Mouse (Mus musculus): ENCODE results near the gene Adgrf3. TPM values are rescaled to one million over a fixed set of nuclear protein-coding genes. Genes with fewer than 3 reads are reported as not detected.

Gene Adgrf3
- polyA plus RNA-seq, 2 experiments: 0.14 TPM; not detected in 1

DNA sequence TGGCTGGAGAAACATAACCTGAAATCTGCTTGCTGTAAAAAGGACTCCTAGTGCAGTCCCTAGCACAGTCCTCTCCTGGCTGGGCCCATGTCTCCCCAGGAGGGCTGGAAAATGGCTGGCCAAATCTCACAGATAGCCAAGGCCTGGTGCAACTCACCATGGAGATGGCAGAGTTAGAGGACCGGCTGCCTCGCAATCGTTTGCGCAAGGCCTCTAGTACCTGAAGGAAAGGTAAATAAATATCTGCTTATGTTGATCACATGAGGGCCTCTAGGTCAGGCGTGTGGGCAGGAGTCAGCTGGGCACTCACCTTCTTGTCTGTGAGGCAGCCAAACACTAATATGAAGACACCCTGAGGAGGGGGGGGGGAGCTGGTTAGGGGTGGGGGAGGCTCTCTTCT, 10.2 kb downstream of the Adgrf3 start:
- no peaks in the 10 kb centered on the region for H3K9me3 ChIP-seq (ENCODE audit: control insufficient read depth, low read length)
- no peak for TF ChIP-seq POLR2A (IDR thresholded peaks at IDR 0.05; ENCODE audit: borderline replicate concordance, extremely low read depth, insufficient read depth, insufficient read length)
- no peak for ATAC-seq (ENCODE audit: low FRiP score, low read depth)
- no peak overlapping the region for H3K27ac ChIP-seq (replicated peaks; ENCODE audit: low read depth, low read length)
- no peak overlapping the region for H3K4me3 ChIP-seq (replicated peaks; ENCODE audit: low read length)
- H3K27me3 ChIP-seq (ENCODE audit: control insufficient read depth, insufficient read depth, low read length): no peaks in the 10 kb centered on the region
- WGBS: 94% methylated on average over 5 of the region's 5 CpGs
- no peak overlapping the region for H3K4me2 ChIP-seq (replicated peaks; ENCODE audit: low read depth, low read length, severe bottlenecking)
- no peaks in the 10 kb centered on the region for H3K36me3 ChIP-seq (ENCODE audit: control insufficient read depth, insufficient read depth, low read length)
- no peak overlapping the region for H3K9ac ChIP-seq (ENCODE audit: low read depth, low read length, severe bottlenecking)
- no peak for DNase-seq (ENCODE audit: low spot score)
- no peaks in the 10 kb centered on the region for H3K4me1 ChIP-seq (ENCODE audit: control insufficient read depth, insufficient read depth, low read length)

DNA sequence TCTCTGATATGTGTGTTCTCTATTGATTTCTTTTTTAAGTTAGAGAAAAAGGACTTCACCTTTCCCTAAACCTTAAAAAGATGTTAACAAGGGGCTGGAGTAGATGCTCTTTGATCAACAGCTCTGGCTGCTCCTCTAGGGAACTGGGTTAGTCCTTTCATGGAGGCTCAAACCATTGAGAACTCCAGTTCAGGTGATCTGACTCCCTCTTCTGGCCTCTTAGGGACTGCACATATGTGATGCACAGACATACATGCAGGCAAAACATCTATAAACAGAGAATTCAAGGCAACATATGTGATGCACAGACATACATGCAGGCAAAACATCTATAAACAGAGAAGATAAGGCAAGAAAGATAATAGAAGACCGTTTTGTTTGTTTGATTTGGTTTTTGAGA, 13.1 kb downstream of the Adgrf3 start:
- no peak for ATAC-seq (ENCODE audit: low FRiP score, low read depth)

DNA sequence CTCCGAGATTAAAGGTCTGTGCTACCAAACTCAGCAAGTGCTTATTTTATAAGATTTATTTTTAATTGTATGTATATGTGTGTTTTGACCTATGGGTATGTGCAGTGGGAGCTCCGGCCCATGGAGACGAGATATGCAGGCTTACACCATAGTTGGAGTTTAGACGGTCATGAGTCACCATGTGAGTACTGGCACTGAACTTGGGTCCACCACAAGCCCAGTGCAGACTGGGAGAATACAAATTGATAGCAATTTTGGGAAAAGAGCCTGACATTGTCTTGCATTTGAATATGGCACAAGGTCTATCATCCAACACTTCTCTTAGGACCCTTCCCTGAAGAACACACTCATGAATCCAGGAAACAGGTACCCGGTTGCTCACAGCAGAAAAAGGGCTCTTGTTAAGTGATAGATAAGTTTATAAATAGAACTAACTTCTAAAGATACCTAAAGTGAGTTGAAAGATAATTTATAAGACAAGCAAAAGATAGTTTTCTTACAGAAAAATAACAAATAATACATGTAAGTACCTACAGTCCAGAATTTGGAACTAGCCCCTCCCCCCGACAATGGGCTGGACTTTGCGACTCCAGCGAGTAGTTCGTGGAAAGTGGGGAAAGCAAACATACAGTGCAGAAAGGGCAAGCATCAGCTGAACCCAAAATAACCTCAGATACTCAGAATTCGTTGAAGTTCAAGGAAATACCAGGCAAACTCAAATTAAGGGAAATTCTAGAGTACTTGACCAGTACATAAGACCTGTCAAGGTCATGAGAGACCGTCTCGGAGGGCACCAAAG, 17.6 kb downstream of the Adgrf3 start:
- no peak overlapping the region for H3K27ac ChIP-seq (replicated peaks; ENCODE audit: low read depth, low read length)
- no peak overlapping the region for H3K4me3 ChIP-seq (replicated peaks; ENCODE audit: low read length)
- DNase-seq (ENCODE audit: low spot score) (no peak), ATAC-seq (ENCODE audit: low FRiP score, low read depth) (no peak)
- H3K36me3 ChIP-seq (ENCODE audit: control insufficient read depth, insufficient read depth, low read length): peaks cover 47% of the 10 kb centered on the region
- H3K4me2 ChIP-seq (replicated peaks; ENCODE audit: low read depth, low read length, severe bottlenecking): no peak overlapping the region
- no peaks in the 10 kb centered on the region for H3K4me1 ChIP-seq (ENCODE audit: control insufficient read depth, insufficient read depth, low read length)
- 95% methylated on average over 12 of the region's 12 CpGs for WGBS
- no peak overlapping the region for H3K9ac ChIP-seq (ENCODE audit: low read depth, low read length, severe bottlenecking)
- H3K27me3 ChIP-seq (ENCODE audit: control insufficient read depth, insufficient read depth, low read length): no peaks in the 10 kb centered on the region
- H3K9me3 ChIP-seq (ENCODE audit: control insufficient read depth, low read length): no peaks in the 10 kb centered on the region
- no peak for TF ChIP-seq POLR2A (IDR thresholded peaks at IDR 0.05; ENCODE audit: borderline replicate concordance, extremely low read depth, insufficient read depth, insufficient read length)

More for the DNA sequence above, 13.1 kb downstream of the Adgrf3 start:
- H3K9me3 ChIP-seq (ENCODE audit: control insufficient read depth, low read length): no peaks in the 10 kb centered on the region
- no peak for DNase-seq (ENCODE audit: low spot score)
- 68% methylated on average over 1 of the region's 1 CpGs for WGBS
- H3K27me3 ChIP-seq (ENCODE audit: control insufficient read depth, insufficient read depth, low read length): no peaks in the 10 kb centered on the region
- no peak overlapping the region for H3K27ac ChIP-seq (replicated peaks; ENCODE audit: low read depth, low read length)
- TF ChIP-seq POLR2A (IDR thresholded peaks at IDR 0.05; ENCODE audit: borderline replicate concordance, extremely low read depth, insufficient read depth, insufficient read length): no peak
- no peaks in the 10 kb centered on the region for H3K4me1 ChIP-seq (ENCODE audit: control insufficient read depth, insufficient read depth, low read length)
- H3K4me2 ChIP-seq (replicated peaks; ENCODE audit: low read depth, low read length, severe bottlenecking): no peak overlapping the region
- H3K36me3 ChIP-seq (ENCODE audit: control insufficient read depth, insufficient read depth, low read length): peaks cover 14% of the 10 kb centered on the region
- H3K4me3 ChIP-seq (replicated peaks; ENCODE audit: low read length): no peak overlapping the region
- H3K9ac ChIP-seq (ENCODE audit: low read depth, low read length, severe bottlenecking): no peak overlapping the region

DNA sequence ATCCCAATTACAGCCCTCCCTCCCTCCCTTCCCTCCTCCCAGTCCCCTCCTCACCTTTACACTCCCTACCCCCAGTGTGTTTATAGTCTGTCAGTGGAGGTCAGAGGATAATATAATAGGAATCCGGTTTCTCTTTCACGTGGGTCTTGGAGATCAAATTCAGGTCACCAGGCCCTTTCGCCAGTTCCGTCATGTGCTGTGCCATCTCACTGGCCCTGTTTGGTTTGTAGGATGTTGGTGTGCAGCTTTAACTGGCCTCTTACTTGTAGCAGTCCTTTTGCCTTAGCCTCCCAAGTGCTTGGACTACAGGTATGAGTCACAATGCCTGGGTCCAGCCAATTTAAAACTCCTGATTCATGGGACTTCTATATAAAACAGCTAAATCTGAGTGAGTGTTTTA, 29.7 kb downstream of the Adgrf3 start:
- Histone ChIP-seq H3K27ac (replicated peaks; ENCODE audit: low read depth, low read length) (no peak overlapping the region), H3K9me3 (ENCODE audit: control insufficient read depth, low read length) (no peaks in the 10 kb centered on the region), H3K4me2 (replicated peaks; ENCODE audit: low read depth, low read length, severe bottlenecking) (no peak overlapping the region), H3K4me3 (replicated peaks; ENCODE audit: low read length) (no peak overlapping the region), H3K4me1 (ENCODE audit: control insufficient read depth, insufficient read depth, low read length) (no peaks in the 10 kb centered on the region), H3K27me3 (ENCODE audit: control insufficient read depth, insufficient read depth, low read length) (no peaks in the 10 kb centered on the region), H3K9ac (ENCODE audit: low read depth, low read length, severe bottlenecking) (no peak overlapping the region), H3K36me3 (ENCODE audit: control insufficient read depth, insufficient read depth, low read length) (peaks cover 87% of the 10 kb centered on the region)
- 54% methylated on average over 4 of the region's 4 CpGs for WGBS
- no peak for ATAC-seq (ENCODE audit: low FRiP score, low read depth)
- TF ChIP-seq POLR2A (IDR thresholded peaks at IDR 0.05; ENCODE audit: borderline replicate concordance, extremely low read depth, insufficient read depth, insufficient read length): no peak
- DNase-seq (ENCODE audit: low spot score): no peak

DNA sequence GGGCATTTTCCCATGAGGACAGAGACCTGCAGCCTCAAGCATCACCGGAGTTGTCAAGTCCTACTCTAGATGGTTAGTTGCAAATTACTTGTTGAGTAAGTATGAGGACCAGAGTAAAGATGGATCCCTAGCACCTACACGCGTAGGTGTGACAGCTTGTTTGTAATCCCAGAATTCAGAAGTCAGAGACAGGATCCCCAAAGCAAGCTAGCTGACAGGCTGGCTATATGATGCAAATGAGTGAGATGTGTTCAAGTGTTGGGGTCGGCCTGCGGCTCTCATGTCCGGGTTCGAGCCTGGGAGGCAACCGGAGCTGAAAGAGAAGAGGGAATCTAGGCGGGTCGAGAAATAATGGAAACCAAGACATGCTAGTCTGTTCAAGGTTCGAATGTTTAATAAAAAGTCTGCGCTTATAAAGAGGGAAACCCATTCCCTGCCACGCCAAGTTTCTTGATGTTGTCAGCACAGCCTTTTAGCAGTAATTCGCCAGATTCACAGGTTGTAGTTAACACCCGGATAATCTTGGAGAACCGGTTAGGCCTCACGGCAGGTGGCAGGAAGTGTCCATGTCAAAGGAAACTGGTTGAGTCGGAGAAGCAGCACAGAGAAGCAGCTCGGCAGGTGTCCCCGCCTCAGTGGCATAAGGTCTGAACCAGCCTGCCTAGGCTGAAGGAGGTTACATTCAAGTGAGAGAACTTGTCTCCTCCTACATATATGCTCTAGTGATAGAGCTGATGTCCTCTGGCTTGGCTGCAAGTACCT, 32.4 kb downstream of the Adgrf3 start:
- H3K36me3 ChIP-seq (ENCODE audit: control insufficient read depth, insufficient read depth, low read length): peaks cover 83% of the 10 kb centered on the region
- ATAC-seq (ENCODE audit: low FRiP score, low read depth): no peak
- H3K4me1 ChIP-seq (ENCODE audit: control insufficient read depth, insufficient read depth, low read length): no peaks in the 10 kb centered on the region
- H3K4me3 ChIP-seq (replicated peaks; ENCODE audit: low read length): no peak overlapping the region
- no peak for DNase-seq (ENCODE audit: low spot score)
- H3K27ac ChIP-seq (replicated peaks; ENCODE audit: low read depth, low read length): no peak overlapping the region
- H3K27me3 ChIP-seq (ENCODE audit: control insufficient read depth, insufficient read depth, low read length): no peaks in the 10 kb centered on the region
- no peak overlapping the region for H3K9ac ChIP-seq (ENCODE audit: low read depth, low read length, severe bottlenecking)
- H3K9me3 ChIP-seq (ENCODE audit: control insufficient read depth, low read length): no peaks in the 10 kb centered on the region
- WGBS: 27% methylated on average over 20 of the region's 20 CpGs
- TF ChIP-seq POLR2A (IDR thresholded peaks at IDR 0.05; ENCODE audit: borderline replicate concordance, extremely low read depth, insufficient read depth, insufficient read length): no peak
- H3K4me2 ChIP-seq (replicated peaks; ENCODE audit: low read depth, low read length, severe bottlenecking): no peak overlapping the region

All from limb, embryonic 14.5 days (tissue).